Mouse (Mus musculus) forebrain, embryonic 16.5 days (tissue): ENCODE data around the gene Yap1. TPM values are rescaled to one million over a fixed set of nuclear protein-coding genes. Genes with fewer than 3 reads are reported as not detected.
A peak's percentile ranks its signal among the peaks of the same experiment; 100 is the strongest.

Experiments
- ATAC-seq: fragments of 200-750 bp; cut with Nextera tagmentation; 2 replicates; pipeline ENCODE4 v1.8.0; 2017; ENCODE audit warnings: mild to moderate bottlenecking, moderate library complexity
- H3K27ac ChIP-seq: fragments of 300-500 bp; sonication (generic); 2 replicates; pipeline ENCODE4 v1.5.1; 2014; ENCODE audit warnings: low read length, control low read depth
- H3K27me3 ChIP-seq: fragments of 300-500 bp; sonication (generic); replicated peaks from 2 replicates; pipeline ENCODE4 v1.6.1; 2014; ENCODE audit warnings: low read length; ENCODE audit not compliant: control insufficient read depth, insufficient read depth
- H3K36me3 ChIP-seq: fragments of 300-500 bp; sonication (generic); 2 replicates; pipeline ENCODE4 v1.6.1; 2014; ENCODE audit not compliant: control insufficient read depth, insufficient read depth
- H3K4me1 ChIP-seq: fragments of 300-500 bp; sonication (generic); replicated peaks from 2 replicates; pipeline ENCODE4 v1.6.1; 2014; ENCODE audit warnings: low read length; ENCODE audit not compliant: control insufficient read depth, insufficient read depth
- H3K4me2 ChIP-seq: fragments of 300-500 bp; sonication (generic); 2 replicates; pipeline ENCODE4 v1.6.1; 2014; ENCODE audit warnings: mild to moderate bottlenecking, low read length, control low read depth
- H3K4me3 ChIP-seq: fragments of 300-500 bp; sonication (generic); replicated peaks from 2 replicates; pipeline ENCODE4 v1.5.1; 2014; ENCODE audit warnings: mild to moderate bottlenecking, low read length, control low read depth
- H3K9ac ChIP-seq: fragments of 300-500 bp; sonication (generic); replicated peaks from 2 replicates; pipeline ENCODE4 v1.6.1; 2014; ENCODE audit warnings: low read depth, low read length, control low read depth
- H3K9me3 ChIP-seq: fragments of 300-500 bp; sonication (generic); 2 replicates; pipeline ENCODE4 v1.6.1; 2016; ENCODE audit warnings: low read length; ENCODE audit not compliant: control insufficient read depth
- WGBS: fragments of 180-500 bp; shearing (Covaris S2); extraction: QIAGEN DNeasy Blood & Tissue Kit; methylation state at CpG from one replicate; pipeline ENCODE4 v1.1.7; 2014; 5-methylcytosine and 5-hydroxymethylcytosine counted together
- polyA plus RNA-seq: library from polyadenylated mRNA; unstranded; fragments of >200 nt; fragmentation: Nextera tagmentation; extraction: Ambion mirVana; gene quantifications from 2 replicates; pipeline ENCODE4 v1.2.1, GENCODE M21; 2015

The Yap1 gene
- polyA plus RNA-seq, 1 experiment from 2014 or later, result 7.7 TPM

- WGBS, result under 1% methylated on average over 82 of the region's 82 CpGs
- H3K27me3 ChIP-seq, result no peaks in the 10 kb centered on the region
Measured at GRCm38 (mm10) chr9:8003301-8004271, 810 bp downstream of the Yap1 start.

GRCm38 (mm10) chr9:8002806-8003205, 1.6 kb downstream of the Yap1 start:
- Histone ChIP-seq H3K9ac (no peak overlapping the region), H3K27ac (no peak overlapping the region), H3K4me1 (peaks cover 14% of the 10 kb centered on the region; the same call in 1 of the 2 replicates), H3K9me3 (no peaks in the 10 kb centered on the region), H3K4me3 (peak overlapping the region; percentile 68), H3K27me3 (no peaks in the 10 kb centered on the region), H3K4me2 (peak overlapping the region; percentile 91), H3K36me3 (no peaks in the 10 kb centered on the region)
- no peak for ATAC-seq
- WGBS, result under 1% methylated on average over 12 of the region's 12 CpGs

More at GRCm38 (mm10) chr9:8003301-8004271, 810 bp downstream of the Yap1 start:
- Histone ChIP-seq H3K9ac (peak overlapping the region; percentile 58), H3K27ac (peak overlapping the region; percentile 70), H3K4me1 (peaks cover 14% of the 10 kb centered on the region; the same call in 1 of the 2 replicates), H3K4me2 (peak overlapping the region; percentile 91), H3K9me3 (no peaks in the 10 kb centered on the region), H3K4me3 (peak overlapping the region; percentile 68), H3K36me3 (no peaks in the 10 kb centered on the region)
- ATAC-seq, result peak; percentile 58

GRCm38 (mm10) chr9:8001352-8001751, 3.0 kb downstream of the Yap1 start:
- Histone ChIP-seq H3K9me3 (no peaks in the 10 kb centered on the region), H3K4me3 (no peak overlapping the region), H3K4me2 (peak overlapping the region; percentile 13), H3K36me3 (no peaks in the 10 kb centered on the region), H3K27me3 (no peaks in the 10 kb centered on the region), H3K4me1 (peaks cover 14% of the 10 kb centered on the region; the same call in 1 of the 2 replicates), H3K9ac (no peak overlapping the region), H3K27ac (no peak overlapping the region)
- no peak for ATAC-seq
- WGBS, result 35% methylated on average over 7 of the region's 7 CpGs

- WGBS, result 32% methylated on average over 5 of the region's 5 CpGs
- Histone ChIP-seq H3K27ac (no peak overlapping the region), H3K27me3 (no peaks in the 10 kb centered on the region), H3K9me3 (no peaks in the 10 kb centered on the region), H3K4me1 (no peaks in the 10 kb centered on the region; the same call in 1 of the 2 replicates), H3K4me2 (no peak overlapping the region), H3K9ac (no peak overlapping the region), H3K4me3 (no peak overlapping the region), H3K36me3 (no peaks in the 10 kb centered on the region)
- peak; percentile 67; the same call in 1 of the 2 replicates for ATAC-seq
Measured at GRCm38 (mm10) chr9:7994275-7994674, 10.1 kb downstream of the Yap1 start.

GRCm38 (mm10) chr9:7992651-7993050, 11.7 kb downstream of the Yap1 start:
- WGBS, result 50% methylated on average over 3 of the region's 3 CpGs
- ATAC-seq, result no peak
- Histone ChIP-seq H3K9me3 (no peaks in the 10 kb centered on the region), H3K27me3 (no peaks in the 10 kb centered on the region), H3K4me1 (no peaks in the 10 kb centered on the region; the same call in 1 of the 2 replicates), H3K27ac (no peak overlapping the region), H3K36me3 (no peaks in the 10 kb centered on the region), H3K4me3 (no peak overlapping the region), H3K9ac (no peak overlapping the region), H3K4me2 (no peak overlapping the region)

- no peaks in the 10 kb centered on the region for H3K36me3 ChIP-seq
- whole genome bisulfite sequencing, result 74% methylated on average over 4 of the region's 4 CpGs
- no peak overlapping the region for H3K27ac ChIP-seq
- H3K9ac ChIP-seq, result no peak overlapping the region
- H3K4me2 ChIP-seq, result no peak overlapping the region
- H3K4me3 ChIP-seq, result no peak overlapping the region
- no peaks in the 10 kb centered on the region for H3K27me3 ChIP-seq
- no peaks in the 10 kb centered on the region; the same call in 1 of the 2 replicates for H3K4me1 ChIP-seq
- no peaks in the 10 kb centered on the region for H3K9me3 ChIP-seq
- no peak for ATAC-seq
Measured at GRCm38 (mm10) chr9:7990897-7991296, 13.5 kb downstream of the Yap1 start.

GRCm38 (mm10) chr9:7987119-7987518, 17.3 kb downstream of the Yap1 start:
- 85% methylated on average over 5 of the region's 5 CpGs for WGBS
- H3K36me3 ChIP-seq, result no peaks in the 10 kb centered on the region
- no peak overlapping the region for H3K4me2 ChIP-seq
- H3K9ac ChIP-seq, result no peak overlapping the region
- no peak overlapping the region for H3K4me3 ChIP-seq
- H3K27ac ChIP-seq, result no peak overlapping the region
- H3K9me3 ChIP-seq, result no peaks in the 10 kb centered on the region
- H3K4me1 ChIP-seq, result no peaks in the 10 kb centered on the region
- H3K27me3 ChIP-seq, result no peaks in the 10 kb centered on the region
- ATAC-seq, result no peak

GRCm38 (mm10) chr9:7984287-7984686, 20.1 kb downstream of the Yap1 start:
- 63% methylated on average over 4 of the region's 4 CpGs for WGBS
- H3K4me2 ChIP-seq, result no peak overlapping the region
- no peak overlapping the region for H3K4me3 ChIP-seq
- no peak overlapping the region for H3K9ac ChIP-seq
- no peaks in the 10 kb centered on the region for H3K27me3 ChIP-seq
- H3K4me1 ChIP-seq, result no peaks in the 10 kb centered on the region
- no peak for ATAC-seq
- no peaks in the 10 kb centered on the region for H3K36me3 ChIP-seq
- no peaks in the 10 kb centered on the region for H3K9me3 ChIP-seq
- H3K27ac ChIP-seq, result no peak overlapping the region

GRCm38 (mm10) chr9:7983665-7984064, 20.7 kb downstream of the Yap1 start:
- Histone ChIP-seq H3K36me3 (no peaks in the 10 kb centered on the region), H3K9ac (no peak overlapping the region), H3K27me3 (no peaks in the 10 kb centered on the region), H3K4me1 (no peaks in the 10 kb centered on the region), H3K9me3 (no peaks in the 10 kb centered on the region), H3K4me3 (no peak overlapping the region), H3K27ac (no peak overlapping the region), H3K4me2 (no peak overlapping the region)
- 7% methylated on average over 2 of the region's 2 CpGs for WGBS
- no peak for ATAC-seq
